Mouse (Mus musculus) telencephalon, adult 2 months (tissue): ENCODE measurements around the gene Pde10a.
A peak's percentile ranks its signal among the peaks of the same experiment; 100 is the strongest.

ENCODE experiments used
- DNase-seq: peaks from one replicate; pipeline ENCODE4 v3.0.0-alpha.2; 2011; ENCODE audit warnings: low read depth, low spot score

Pde10a gene

GRCm38 (mm10) chr17:8580360-8580759 lies 55.2 kb downstream of the Pde10a start:
- DNase-seq = no peak

DNA sequence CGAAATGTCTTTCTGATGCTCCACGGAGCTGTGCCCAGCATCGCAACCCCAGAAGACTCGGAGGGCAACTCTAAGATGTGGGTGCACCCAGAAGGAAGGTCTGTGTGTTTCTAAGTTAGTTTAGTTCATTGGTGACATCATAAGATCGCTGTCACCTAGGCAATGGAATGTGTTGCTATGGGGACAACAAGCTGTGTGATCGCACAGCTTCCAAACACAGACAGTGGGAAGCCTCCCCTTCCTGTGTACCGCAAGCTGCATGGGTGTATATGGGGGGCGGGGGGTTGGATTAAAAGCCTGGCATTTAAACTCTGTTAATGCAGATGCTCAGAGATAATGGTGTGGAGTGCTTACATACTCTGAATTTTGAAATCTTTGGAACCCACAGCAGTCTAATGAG lies 56.4 kb downstream of the Pde10a start:
- DNase-seq = peak; percentile 64

DNA sequence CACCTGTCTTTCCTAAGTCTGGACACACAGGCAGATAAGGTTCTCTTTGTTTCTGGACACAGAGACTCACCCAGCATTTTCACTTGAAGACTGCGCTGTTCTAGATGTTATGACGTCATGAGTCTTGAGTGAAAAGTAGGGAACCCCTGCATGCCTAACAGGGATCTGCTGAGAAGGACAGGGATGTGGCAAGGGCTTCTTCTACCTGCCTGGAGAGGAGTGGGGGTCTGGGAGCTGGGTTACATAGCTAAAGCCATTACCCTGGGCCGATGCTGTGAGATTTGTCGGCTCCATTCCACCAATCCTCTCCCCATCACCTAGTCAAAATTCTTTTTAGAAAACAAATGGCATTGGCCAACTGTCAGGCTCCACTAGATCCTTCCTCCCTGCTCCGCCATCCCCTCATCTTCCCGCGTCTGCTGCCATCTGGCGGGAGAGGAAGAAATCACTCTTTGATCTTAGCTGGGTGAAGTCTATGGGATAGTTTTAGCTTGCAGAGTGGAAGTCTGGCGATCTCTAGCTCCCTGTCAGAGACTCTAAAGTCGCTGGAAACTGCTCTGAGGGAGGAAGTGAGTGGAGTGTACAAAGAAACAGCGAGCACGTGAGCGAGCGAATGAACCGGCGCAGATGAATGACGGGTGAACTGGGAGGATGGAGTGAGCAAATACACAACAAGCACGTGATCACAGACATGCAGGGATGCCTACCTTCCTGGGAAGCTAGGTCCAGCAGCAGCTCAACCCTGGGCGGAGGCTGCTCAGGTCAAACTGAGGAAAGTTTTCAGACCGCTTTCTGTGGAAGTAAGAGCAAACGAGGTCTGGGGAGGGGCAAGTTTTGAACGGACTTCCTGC lies 67.5 kb downstream of the Pde10a start:
- DNase-seq = peak; percentile 65

GRCm38 (mm10) chr17:8597790-8598189 lies 72.6 kb downstream of the Pde10a start:
- DNase-seq = peak; percentile 45

DNA sequence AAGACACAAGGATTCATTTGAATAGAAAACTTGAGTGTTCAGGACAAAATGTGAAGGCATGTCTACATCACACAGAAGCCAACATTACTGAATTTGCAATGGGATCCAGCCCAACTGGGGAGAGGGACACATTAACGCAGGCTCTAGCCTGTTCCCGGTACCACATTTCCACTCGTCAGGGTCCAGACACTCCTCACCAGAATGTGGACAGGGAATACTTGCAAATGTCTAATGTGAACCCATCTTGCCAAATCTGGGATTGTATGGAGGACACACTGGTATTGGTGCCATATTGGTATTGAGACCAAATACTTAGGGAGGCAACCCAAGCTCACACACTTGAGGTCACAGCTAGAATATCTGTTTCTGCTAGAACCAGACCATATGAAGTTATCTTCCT lies 77.8 kb downstream of the Pde10a start:
- no peak for DNase-seq

DNA sequence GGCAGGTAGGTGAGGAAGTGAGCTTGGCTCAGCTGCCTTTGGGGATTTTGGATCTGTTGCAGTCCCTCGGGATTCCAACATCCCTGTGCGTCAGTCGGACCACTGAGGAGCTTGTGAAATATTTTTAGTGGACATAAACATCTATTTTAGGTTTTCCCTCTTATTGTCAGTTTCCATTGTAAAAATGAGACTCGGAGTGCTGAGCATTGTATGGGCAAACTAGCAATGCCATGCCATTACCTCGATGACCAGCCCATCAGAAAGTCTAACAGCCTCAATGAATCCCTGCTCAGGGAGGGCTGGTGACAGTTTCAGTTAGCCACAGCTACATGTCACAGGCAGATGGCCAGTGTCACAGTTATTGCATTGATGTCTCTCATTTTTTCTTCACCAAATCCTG lies 80.7 kb downstream of the Pde10a start:
- no peak for DNase-seq

- no peak for DNase-seq
These were observed 81.5 kb downstream of the Pde10a start for GRCm38 (mm10) chr17:8606695-8607094.

- no peak for DNase-seq
These were observed 86.7 kb downstream of the Pde10a start for GRCm38 (mm10) chr17:8611916-8612315.

GRCm38 (mm10) chr17:8613882-8614551 lies 88.8 kb downstream of the Pde10a start:
- DNase-seq = peak; percentile 68

DNA sequence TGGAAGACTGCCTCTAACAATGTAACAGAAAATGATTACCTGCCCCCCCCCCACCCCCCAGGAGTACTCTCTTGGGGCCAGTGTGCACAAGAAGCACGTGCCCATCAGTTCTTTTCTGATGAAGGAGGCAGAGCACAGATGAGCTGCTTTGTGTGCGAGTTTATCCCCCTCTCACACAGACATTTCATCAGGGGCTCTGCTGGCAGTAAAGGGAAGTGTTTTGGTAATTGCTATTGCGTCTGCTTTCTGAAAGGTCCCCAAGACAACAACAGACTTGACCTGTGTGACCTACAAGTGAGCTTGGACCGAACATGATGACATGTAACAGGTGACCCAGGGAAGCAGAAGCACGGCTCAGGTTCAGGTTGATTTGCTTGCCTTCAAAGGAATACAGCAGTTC lies 95.2 kb downstream of the Pde10a start:
- DNase-seq = no peak

GRCm38 (mm10) chr17:8621105-8621504 lies 95.9 kb downstream of the Pde10a start:
- DNase-seq = no peak

DNA sequence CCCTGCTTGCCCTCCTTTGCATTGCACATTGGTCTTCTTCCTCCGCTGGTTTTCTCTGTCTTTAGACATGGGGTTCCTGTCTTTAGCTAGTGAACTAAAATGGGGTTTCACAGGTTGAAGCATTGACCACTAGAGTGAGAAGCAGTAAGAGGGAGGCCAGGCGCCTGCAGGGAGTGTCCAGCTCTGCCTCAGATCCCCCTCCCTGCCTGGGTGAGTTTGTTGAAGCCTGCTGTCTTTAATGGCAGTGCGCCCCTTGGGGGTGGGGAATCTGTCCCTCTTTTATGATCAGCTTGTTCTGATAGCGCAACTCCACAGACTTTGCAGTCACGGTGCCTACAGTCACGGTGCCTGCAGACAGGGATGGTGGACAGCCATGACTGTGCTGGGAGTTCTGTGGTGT lies 96.7 kb downstream of the Pde10a start:
- DNase-seq = no peak

DNA sequence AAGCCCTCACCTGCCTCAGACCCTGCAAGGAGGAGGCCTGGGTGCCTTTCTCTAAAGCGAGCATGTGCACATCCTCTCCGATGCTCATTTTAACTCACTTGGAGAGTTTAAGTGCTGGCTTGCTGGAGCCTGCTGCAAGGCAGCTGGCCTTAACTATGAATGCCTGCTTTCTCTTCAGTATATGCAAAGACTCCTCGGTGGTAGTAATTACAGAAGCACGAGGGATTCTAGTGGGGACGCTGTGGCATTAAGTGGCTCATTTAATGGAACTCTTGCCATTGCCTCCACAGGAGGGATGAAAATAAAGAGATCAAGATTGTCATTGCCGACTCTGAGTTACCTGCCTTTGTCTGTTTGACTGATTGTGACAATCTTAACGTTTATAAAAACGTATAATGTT lies 101.2 kb downstream of the Pde10a start:
- no peak for DNase-seq

- no peak for DNase-seq
These were observed 106.5 kb downstream of the Pde10a start for GRCm38 (mm10) chr17:8631701-8632100.

DNA sequence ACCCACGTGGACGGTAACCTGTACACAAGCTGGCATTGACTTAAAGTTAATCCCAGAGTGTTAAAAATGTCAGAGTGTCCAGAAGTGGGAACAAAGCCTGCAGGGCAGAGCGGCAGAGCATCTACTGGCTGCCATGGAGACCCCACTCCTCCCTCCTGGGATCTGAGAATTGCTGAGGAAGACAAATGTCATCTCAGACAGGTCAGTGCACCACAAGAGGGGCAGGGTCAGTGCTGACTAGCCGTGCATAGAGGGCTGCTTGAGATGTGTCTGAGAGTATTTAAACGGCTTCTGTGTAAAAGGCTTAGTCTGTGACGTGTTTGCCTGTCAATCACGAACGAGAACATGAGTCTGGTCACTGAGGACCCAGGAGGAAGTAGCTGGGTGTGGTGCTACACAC lies 108.4 kb downstream of the Pde10a start:
- DNase-seq = no peak

DNA sequence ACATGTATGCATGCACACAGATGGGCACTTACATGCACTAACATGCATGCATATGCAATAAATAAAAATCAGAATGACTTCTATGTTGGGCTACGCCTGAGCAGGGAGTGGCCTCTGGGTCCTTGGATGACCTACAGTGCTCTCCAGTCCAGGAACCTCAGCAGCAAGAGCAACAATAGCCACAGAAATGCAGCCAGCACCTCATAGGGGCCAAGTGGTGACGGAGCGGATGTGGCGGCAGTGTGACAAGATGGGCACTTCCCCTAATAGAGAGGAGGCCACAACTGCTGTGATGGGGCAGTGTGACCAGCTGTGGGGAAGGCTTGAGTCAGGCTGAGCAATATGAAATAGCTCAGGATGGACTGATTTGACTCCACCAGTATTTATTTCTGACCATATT lies 109.3 kb downstream of the Pde10a start:
- DNase-seq = no peak

DNA sequence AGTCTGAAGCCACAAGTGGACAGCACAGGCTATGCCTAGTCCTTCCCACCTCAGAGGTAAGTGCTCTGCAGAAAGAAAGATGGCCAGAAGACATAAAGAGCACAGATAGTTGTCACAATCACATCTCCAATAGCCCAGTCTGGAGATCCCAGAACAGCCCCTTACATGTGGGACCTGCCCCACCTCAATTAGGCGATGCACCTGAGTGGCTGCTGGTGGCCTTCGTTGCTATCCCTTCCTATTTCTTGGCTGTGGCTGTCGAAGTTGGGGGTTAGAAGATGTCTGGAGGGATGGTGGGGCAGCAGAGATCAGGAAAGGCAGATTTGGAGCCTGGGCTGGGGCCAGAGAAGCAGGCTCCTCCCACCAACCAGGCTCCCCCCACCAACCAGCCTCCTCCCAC lies 111.1 kb downstream of the Pde10a start:
- DNase-seq = no peak

- DNase-seq = no peak
These were observed 111.5 kb downstream of the Pde10a start for GRCm38 (mm10) chr17:8636691-8637090.

- DNase-seq = no peak
These were observed 112.0 kb downstream of the Pde10a start for GRCm38 (mm10) chr17:8637181-8637580.

- no peak for DNase-seq
These were observed 114.7 kb downstream of the Pde10a start for GRCm38 (mm10) chr17:8639703-8640380.

- no peak for DNase-seq
These were observed 115.7 kb downstream of the Pde10a start for GRCm38 (mm10) chr17:8640741-8641480.

GRCm38 (mm10) chr17:8641491-8641890 lies 116.3 kb downstream of the Pde10a start:
- no peak for DNase-seq
